Mouse (Mus musculus) 3134 (cell line): ENCODE data around the gene Hsf4.

ENCODE experiments used
- DNase-seq: peaks from one replicate; pipeline ENCODE4 v3.0.0-alpha.2; 2011; ENCODE audit warnings: low spot score; ENCODE audit not compliant: insufficient read length; ENCODE audit errors: extremely low read depth

The Hsf4 gene

GRCm38 (mm10) chr8:105303396-105303795 is 33.8 kb downstream of the Hsf4 start:
- no peak for DNase-seq

GRCm38 (mm10) chr8:105303874-105304273 is 34.3 kb downstream of the Hsf4 start:
- DNase-seq = no peak

DNA sequence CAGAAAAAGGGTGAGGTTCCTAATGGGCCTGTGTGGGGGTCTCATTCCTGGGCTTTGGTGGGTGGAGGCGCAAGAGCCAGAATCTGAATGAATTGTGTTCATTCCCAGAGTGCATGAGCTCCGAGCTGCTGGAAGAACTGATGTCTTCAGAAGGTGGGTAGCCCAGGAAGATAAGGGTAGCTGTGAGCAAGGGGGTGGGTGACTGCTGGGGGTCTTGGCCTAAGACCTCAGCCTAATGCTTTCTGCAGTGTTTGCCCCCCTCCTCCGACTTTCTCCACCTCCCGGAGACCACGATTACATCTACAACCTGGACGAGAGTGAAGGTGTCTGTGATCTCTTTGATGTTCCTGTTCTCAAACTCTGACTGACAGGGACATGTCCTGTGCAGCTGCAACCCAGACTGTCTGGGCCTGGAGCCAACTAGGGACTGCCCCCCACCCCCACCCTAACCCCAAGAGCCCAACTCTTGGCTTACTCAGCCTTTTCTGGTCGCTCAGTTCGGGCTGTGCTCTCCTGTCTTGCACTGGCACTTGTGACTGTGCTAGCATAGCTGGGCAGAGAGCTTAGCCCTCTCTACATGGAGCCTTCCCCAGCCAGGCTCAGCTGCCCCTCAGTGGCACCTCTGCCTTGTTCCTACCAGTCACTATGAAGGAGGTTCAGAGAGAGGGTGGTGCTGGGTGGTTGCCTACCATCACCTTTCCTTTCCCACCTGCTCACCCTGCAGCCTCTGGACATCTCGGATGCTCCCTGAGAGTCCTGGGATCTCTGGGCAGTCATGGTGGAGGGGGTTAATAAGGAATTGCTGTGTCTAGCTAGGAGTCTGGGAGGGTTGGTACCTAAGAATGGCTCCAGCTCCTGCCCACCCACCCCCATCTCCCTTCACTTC is 35.0 kb downstream of the Hsf4 start:
- no peak for DNase-seq

- no peak for DNase-seq
Measured at GRCm38 (mm10) chr8:105305211-105306145, 35.9 kb downstream of the Hsf4 start, which contains the start of gene Elmo3. TSS of gene Elmo3 (plus strand) at chr8:105305601.

DNA sequence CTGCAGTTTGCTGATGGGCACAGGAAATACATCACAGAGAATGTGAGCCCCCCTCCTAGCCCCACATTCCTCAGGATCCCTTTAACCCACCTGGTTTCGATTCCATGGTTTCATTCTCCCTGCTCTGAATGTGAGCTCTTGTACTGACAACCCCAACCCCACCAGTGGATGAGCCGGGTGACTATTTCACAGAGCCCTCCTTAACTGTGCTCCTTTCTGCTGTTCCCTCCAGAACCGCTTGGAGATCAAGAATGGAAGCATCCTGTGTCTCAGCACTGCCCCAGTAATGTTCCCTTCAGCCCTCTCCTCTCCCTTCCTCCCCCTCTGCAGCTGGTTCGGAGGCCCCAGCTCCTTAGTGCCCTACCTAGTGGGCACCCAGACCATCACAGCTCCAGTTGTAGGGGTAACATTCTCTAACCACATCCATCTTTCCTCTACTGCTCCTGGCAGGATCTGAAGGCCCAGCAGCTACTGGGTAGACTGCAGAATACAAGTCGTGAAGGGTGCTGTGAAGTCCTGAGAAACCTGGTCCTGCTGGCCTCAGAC is 36.6 kb downstream of the Hsf4 start:
- DNase-seq = no peak

DNA sequence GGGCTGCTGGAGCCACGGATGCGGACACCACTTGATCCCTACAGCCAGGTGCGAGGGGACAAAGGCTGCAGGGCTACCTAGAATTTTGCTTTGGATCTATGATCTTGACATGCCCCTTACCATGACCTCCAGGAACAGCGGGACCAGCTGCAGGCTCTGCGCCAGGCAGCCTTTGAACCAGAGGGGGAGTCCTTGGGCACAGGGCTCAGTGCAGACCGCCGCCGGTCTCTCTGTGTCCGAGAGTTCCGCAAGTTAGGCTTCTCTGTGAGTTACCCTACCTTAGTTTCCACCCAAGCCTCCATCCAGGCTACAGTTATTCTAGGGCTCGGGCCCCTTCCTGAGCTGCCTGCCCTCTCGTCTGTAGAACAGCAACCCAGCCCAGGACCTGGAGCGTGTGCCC is 38.1 kb downstream of the Hsf4 start:
- no peak for DNase-seq

GRCm38 (mm10) chr8:105308428-105308827 is 38.8 kb downstream of the Hsf4 start:
- no peak for DNase-seq

- no peak for DNase-seq
Measured at GRCm38 (mm10) chr8:105309142-105309847, 39.7 kb downstream of the Hsf4 start.

DNA sequence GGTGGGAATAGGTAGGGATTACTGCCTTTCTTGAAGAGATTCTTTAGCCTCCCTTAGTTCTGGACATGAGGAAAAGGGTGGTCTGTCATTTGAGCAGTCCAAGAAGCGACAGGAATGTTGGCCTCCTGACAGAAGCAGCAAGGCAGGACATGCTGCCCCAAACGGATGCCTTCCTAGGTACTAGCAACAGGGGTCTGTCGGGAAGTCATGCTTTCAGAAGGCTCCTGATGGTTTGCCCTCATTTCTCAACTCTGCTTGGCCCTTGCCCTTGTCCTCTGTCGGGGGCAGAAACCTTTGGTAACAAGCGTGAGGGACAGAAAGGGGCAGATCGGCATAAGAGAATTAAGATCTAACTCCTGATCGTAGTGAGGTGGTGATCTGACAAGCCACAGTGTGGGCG is 40.5 kb downstream of the Hsf4 start:
- no peak for DNase-seq

GRCm38 (mm10) chr8:105311718-105312117 is 42.1 kb downstream of the Hsf4 start:
- no peak for DNase-seq

DNA sequence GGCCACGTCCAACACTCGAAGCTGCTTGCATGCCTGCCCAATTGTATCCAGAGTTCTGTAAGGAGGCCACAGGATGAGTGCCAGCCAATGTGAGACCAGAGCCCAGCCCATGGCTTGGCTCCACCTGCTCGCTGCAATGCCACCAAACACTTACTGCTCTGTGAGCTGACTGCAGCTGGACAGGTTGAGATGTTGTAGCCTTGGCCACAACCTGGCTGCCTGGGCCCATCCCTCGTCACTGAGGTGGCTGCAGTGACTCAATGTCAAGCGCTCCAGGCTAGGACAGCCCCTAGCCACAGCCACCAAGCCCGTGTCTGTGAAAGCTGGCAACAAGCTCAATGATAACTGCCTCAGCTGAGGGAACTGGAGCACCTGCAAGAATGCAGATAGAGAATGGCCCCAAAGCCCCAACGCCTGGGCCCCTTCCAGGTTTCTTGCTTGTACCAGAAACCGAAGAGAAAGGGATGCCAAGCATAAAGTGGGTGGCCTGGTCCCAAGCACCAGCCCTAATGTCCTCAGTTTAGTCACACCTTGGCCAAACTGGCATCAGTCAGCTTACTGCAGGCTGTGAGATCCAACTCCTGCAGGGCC is 43.4 kb downstream of the Hsf4 start:
- no peak for DNase-seq

GRCm38 (mm10) chr8:105313622-105314402 is 44.2 kb downstream of the Hsf4 start:
- no peak for DNase-seq

- no peak for DNase-seq
Measured at GRCm38 (mm10) chr8:105315073-105315769, 45.6 kb downstream of the Hsf4 start.

DNA sequence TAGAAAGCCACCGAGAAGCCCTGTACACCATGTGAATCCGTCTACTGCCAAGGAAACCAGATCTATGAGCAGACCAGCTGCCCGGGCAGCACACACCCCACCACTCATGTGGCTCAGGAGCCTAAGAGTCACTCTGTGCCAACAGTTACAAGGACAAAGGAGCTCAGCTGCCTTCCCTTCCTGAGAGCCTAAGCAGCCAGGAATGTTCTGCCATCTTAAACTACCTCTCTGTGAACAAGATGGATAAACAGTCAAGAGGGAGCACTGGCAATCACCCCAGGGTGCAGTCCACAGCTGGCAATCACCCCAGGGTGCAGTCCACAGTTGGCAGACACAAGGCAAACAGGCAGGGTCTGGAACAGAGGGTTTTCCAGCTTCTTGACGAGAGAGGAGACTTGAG is 48.3 kb downstream of the Hsf4 start:
- DNase-seq = no peak

- DNase-seq = no peak
Measured at GRCm38 (mm10) chr8:105318662-105319190, 49.1 kb downstream of the Hsf4 start.

- DNase-seq = no peak
Measured at GRCm38 (mm10) chr8:105323183-105323582, 53.6 kb downstream of the Hsf4 start.
